Mouse (Mus musculus) liver, embryonic 11.5 days (tissue): Measurements from ENCODE around the gene Gm9780. TPM values are rescaled to one million over a fixed set of nuclear protein-coding genes. Genes with fewer than 3 reads are reported as not detected.
"Not testable (repeated sequence)": the region's sequence is repeated elsewhere in the genome, so short reads cannot be mapped to it uniquely, and the experiment has no call there.

ENCODE experiments used
- ATAC-seq: fragments of 200-750 bp; cut with Nextera tagmentation; replicated peaks from 2 replicates; pipeline ENCODE4 v1.8.0; 2017; ENCODE audit warnings: moderate number of reproducible peaks, mild to moderate bottlenecking, moderate TSS enrichment, moderate library complexity; ENCODE audit not compliant: low FRiP score
- DNase-seq: peaks from one replicate; pipeline ENCODE4 v3.0.0-alpha.2; 2017; ENCODE audit warnings: low spot score
- H3K27ac ChIP-seq: fragments of 300-500 bp; sonication (generic); 2 replicates; pipeline ENCODE4 v1.5.1; 2014; ENCODE audit warnings: mild to moderate bottlenecking, low read depth, low read length, control low read depth
- H3K27me3 ChIP-seq: fragments of 300-500 bp; sonication (generic); replicated peaks from 2 replicates; pipeline ENCODE4 v1.6.1; 2014; ENCODE audit warnings: low read length, mixed read lengths; ENCODE audit not compliant: control insufficient read depth, insufficient read depth
- H3K36me3 ChIP-seq: fragments of 300-500 bp; sonication (generic); 2 replicates; pipeline ENCODE4 v1.6.1; 2014; ENCODE audit warnings: mild to moderate bottlenecking, low read length, moderate library complexity, mixed read lengths; ENCODE audit not compliant: control insufficient read depth, insufficient read depth
- H3K4me1 ChIP-seq: fragments of 300-500 bp; sonication (generic); replicated peaks from 2 replicates; pipeline ENCODE4 v1.6.1; 2014; ENCODE audit warnings: low read length, mixed read lengths; ENCODE audit not compliant: control insufficient read depth, insufficient read depth
- H3K4me2 ChIP-seq: fragments of 300-500 bp; sonication (generic); 2 replicates; pipeline ENCODE4 v1.6.1; 2014; ENCODE audit warnings: mild to moderate bottlenecking, control low read depth, moderate library complexity
- H3K4me3 ChIP-seq: fragments of 300-500 bp; sonication (generic); 2 replicates; pipeline ENCODE4 v1.5.1; 2014; ENCODE audit warnings: low read depth, low read length, control low read depth
- H3K9ac ChIP-seq: fragments of 300-500 bp; sonication (generic); 2 replicates; pipeline ENCODE4 v1.6.1; 2014; ENCODE audit warnings: low read depth, low read length, control low read depth
- H3K9me3 ChIP-seq: fragments of 300-500 bp; sonication (generic); 2 replicates; pipeline ENCODE4 v1.6.1; 2016; ENCODE audit warnings: low read length, inconsistent platforms, mixed read lengths; ENCODE audit not compliant: control insufficient read depth
- WGBS: fragments of 180-500 bp; shearing (Covaris S2); extraction: QIAGEN DNeasy Blood & Tissue Kit; methylation state at CpG from one replicate; pipeline ENCODE4 v1.1.7; 2014; 5-methylcytosine and 5-hydroxymethylcytosine counted together
- polyA plus RNA-seq: library from polyadenylated mRNA; unstranded; fragments of >200 nt; fragmentation: Nextera tagmentation; extraction: Ambion mirVana; gene quantifications from 2 replicates; pipeline ENCODE4 v1.2.1, GENCODE M21; 2014

The Gm9780 gene
- polyA plus RNA-seq, result 0.94 and 1.5 TPM in 2 replicates

- H3K27ac ChIP-seq, DNase-seq, H3K9ac ChIP-seq, H3K27me3 ChIP-seq, H3K4me2 ChIP-seq, H3K36me3 ChIP-seq, H3K4me3 ChIP-seq, ATAC-seq, H3K9me3 ChIP-seq, H3K4me1 ChIP-seq: not testable (repeated sequence)
- no CpG with 5 or more reads among the region's 26 CpGs for WGBS
Measured at GRCm38 (mm10) chr14:26042611-26043010, at the start of gene Gm9780. Gm9780 (minus strand) TSS chr14:26042711.

DNA sequence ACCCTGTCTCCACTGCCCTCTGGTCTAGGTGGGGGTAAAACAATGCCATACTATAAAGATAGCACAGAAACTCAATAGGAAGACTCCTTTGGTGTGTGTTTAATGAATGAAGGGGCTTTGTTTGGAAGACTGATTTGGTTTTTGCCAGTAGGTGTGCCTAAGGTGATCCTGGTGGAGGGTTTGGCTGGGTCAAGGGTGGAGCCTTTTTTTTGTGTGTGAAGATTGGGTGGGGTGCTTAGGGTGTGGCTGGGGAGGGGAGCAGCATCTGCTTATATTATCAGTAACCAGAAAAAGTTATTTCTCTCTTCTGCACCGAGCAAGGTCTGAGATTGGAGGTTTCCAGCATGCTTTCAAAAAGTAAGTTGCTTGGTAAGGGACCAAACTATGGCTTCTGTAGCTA, 39.5 kb upstream of the Gm9780 start, which contains the start of gene Cphx3:
Gene Cphx3 (plus strand): TSS at position 301 of the 400 bp plus-strand sequence.
- WGBS, result no CpG with 5 or more reads among the region's 1 CpGs
- H3K9me3 ChIP-seq, H3K4me1 ChIP-seq, ATAC-seq, H3K9ac ChIP-seq, DNase-seq, H3K36me3 ChIP-seq, H3K27ac ChIP-seq, H3K4me2 ChIP-seq, H3K4me3 ChIP-seq, H3K27me3 ChIP-seq: not testable (repeated sequence)

GRCm38 (mm10) chr14:26081216-26081615, 38.7 kb upstream of the Gm9780 start, which contains the start of gene Cphx2:
Cphx2 (plus strand) TSS chr14:26081516.
- no CpG with 5 or more reads among the region's 6 CpGs for WGBS
- H3K4me3 ChIP-seq, H3K36me3 ChIP-seq, H3K4me1 ChIP-seq, H3K9ac ChIP-seq, H3K9me3 ChIP-seq, DNase-seq, ATAC-seq, H3K4me2 ChIP-seq, H3K27me3 ChIP-seq, H3K27ac ChIP-seq: not testable (repeated sequence)

DNA sequence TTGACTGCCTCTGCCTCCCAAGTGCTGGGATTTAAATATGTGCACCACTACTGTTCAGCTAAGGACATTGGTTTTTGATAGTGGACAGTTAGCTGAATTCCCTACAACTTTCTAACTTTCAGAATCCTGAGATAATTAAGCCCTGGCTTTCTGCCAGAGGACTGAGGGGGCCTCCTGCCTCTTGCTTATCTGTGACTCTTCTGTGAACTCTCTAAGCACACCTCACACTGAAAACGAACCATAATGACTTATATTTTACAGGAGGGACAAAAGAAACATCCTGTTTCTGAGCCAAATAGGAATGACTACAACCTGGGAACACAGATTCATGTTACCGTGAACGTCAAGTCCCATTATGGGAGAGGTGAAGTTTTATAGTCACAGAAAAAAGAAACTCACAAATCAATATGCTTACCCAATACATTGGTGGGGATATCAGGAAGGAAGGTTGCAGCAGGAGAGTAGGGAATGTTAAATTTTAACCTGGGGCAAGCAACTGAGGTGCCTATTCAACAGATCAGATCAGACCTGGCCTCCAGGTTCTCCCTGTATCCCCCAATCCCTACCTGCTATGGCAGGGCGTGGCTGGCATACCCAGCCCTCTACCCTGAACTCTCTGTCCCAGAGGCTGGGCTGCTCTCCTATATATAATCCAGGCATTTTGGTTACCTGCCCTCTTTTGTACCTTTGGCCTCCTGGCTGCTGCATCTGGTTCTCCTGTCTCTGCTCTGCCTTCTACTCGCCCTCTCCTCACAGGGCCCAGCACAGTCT, 34.3 kb upstream of the Gm9780 start:
- not testable (repeated sequence) for ATAC-seq, H3K4me1 ChIP-seq, H3K9ac ChIP-seq, H3K4me3 ChIP-seq, H3K4me2 ChIP-seq, DNase-seq, H3K36me3 ChIP-seq, H3K9me3 ChIP-seq, H3K27me3 ChIP-seq, H3K27ac ChIP-seq
- WGBS, result no CpG with 5 or more reads among the region's 5 CpGs

- H3K9ac ChIP-seq, H3K27me3 ChIP-seq, H3K36me3 ChIP-seq, H3K4me1 ChIP-seq, H3K9me3 ChIP-seq, H3K4me3 ChIP-seq, DNase-seq, H3K27ac ChIP-seq, H3K4me2 ChIP-seq: not testable (repeated sequence)
- no CpG with 5 or more reads among the region's 10 CpGs for WGBS
- peak; percentile 83 for ATAC-seq
Measured at GRCm38 (mm10) chr14:26067325-26067633, 24.8 kb upstream of the Gm9780 start, which contains the start of gene Tmem254c. Tmem254c (minus strand) TSS chr14:26067355.

GRCm38 (mm10) chr14:26066574-26067324, 24.2 kb upstream of the Gm9780 start:
- H3K27ac ChIP-seq, DNase-seq, H3K4me3 ChIP-seq, H3K4me1 ChIP-seq, H3K9me3 ChIP-seq, H3K9ac ChIP-seq, H3K27me3 ChIP-seq, H3K36me3 ChIP-seq, H3K4me2 ChIP-seq: not testable (repeated sequence)
- no CpG with 5 or more reads among the region's 44 CpGs for WGBS
- peak; percentile 62 for ATAC-seq

GRCm38 (mm10) chr14:26059362-26059761, 16.9 kb upstream of the Gm9780 start:
- H3K4me2 ChIP-seq, H3K4me1 ChIP-seq, H3K4me3 ChIP-seq, H3K27me3 ChIP-seq, H3K36me3 ChIP-seq, H3K9me3 ChIP-seq, H3K9ac ChIP-seq, H3K27ac ChIP-seq, DNase-seq, ATAC-seq: not testable (repeated sequence)
- WGBS, result no CpG with 5 or more reads among the region's 6 CpGs

- no CpG with 5 or more reads among the region's 3 CpGs for WGBS
- not testable (repeated sequence) for DNase-seq, H3K27ac ChIP-seq, H3K9me3 ChIP-seq, H3K4me1 ChIP-seq, H3K4me2 ChIP-seq, H3K4me3 ChIP-seq, ATAC-seq, H3K9ac ChIP-seq, H3K36me3 ChIP-seq, H3K27me3 ChIP-seq
Measured at GRCm38 (mm10) chr14:26058184-26058583, 15.7 kb upstream of the Gm9780 start.
